Mouse (Mus musculus) cortical plate, adult 2 months (tissue): ENCODE measurements around the gene Wars.

Experiments
- CTCF ChIP-seq: fragments of 200-500 bp; IDR thresholded peaks from 2 replicates; pipeline ENCODE4 v1.5.1; 2011; ENCODE audit warnings: mild to moderate bottlenecking, control low read depth, low read length; ENCODE audit not compliant: insufficient read depth; ENCODE audit errors: extremely low read depth
- POLR2A ChIP-seq: fragments of 200-500 bp; IDR thresholded peaks from 2 replicates; pipeline ENCODE4 v1.6.1; 2011; ENCODE audit warnings: mild to moderate bottlenecking, low read length, control low read depth; ENCODE audit not compliant: insufficient read depth; ENCODE audit errors: extremely low read depth

DNA sequence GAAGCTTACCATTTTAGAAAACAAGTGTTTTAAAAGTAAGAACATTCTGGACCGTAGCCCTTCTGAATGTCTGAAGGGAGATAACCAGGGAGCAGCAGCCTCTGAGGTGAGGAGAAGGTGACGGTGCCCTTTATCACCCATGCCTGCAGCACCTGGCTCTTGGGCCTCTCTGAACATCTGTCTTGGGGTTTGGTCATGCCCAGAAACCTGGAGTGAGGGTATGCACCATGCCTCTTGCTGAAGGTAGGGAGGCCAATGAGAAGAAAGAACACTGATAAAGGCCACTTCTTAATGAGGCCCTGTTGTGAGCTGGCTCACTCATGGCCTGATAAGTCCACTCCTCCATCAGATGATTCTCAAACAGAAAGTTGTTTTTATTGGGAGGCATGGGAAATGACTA, 34.3 kb upstream of the Wars start:
- TF ChIP-seq CTCF (no peak), POLR2A (no peak)
